Mouse (Mus musculus) ZHBTc4 (cell line): ENCODE measurements around the gene 1700018B08Rik.

Source experiments
- DNase-seq: peaks from one replicate; pipeline ENCODE4 v3.0.0-alpha.2; 2011; ENCODE audit warnings: low read depth, low spot score

1700018B08Rik gene

GRCm38 (mm10) chr8:121513429-121513828 is 30.7 kb downstream of the 1700018B08Rik start:
- peak; percentile 83 for DNase-seq

GRCm38 (mm10) chr8:121511751-121512150 is 32.4 kb downstream of the 1700018B08Rik start:
- DNase-seq, result no peak

- DNase-seq, result peak; percentile 70
Observed at GRCm38 (mm10) chr8:121497621-121498020, 46.5 kb downstream of the 1700018B08Rik start.

GRCm38 (mm10) chr8:121491633-121492032 is 52.5 kb downstream of the 1700018B08Rik start:
- no peak for DNase-seq

GRCm38 (mm10) chr8:121484072-121484782 is 59.9 kb downstream of the 1700018B08Rik start:
- no peak for DNase-seq
